In genomic region chr6:56843229-56843628, GRCm38 (mm10) we compare ENCODE assay signal across 15 mouse cellular contexts.
"Had no signal": no experiment of that assay in that cellular context is flagged by ENCODE, and none has a peak within 500 bp of the region (broad histone marks: within the 10 kb centered on the region; RNA-seq: fewer than 3 reads in every experiment).

No protein-coding gene starts in this region.

- H3K36me3 ChIP-seq: neural tube, embryonic 15.5 days had no signal

- H3K27me3 ChIP-seq: neural tube, embryonic 15.5 days; stomach, embryonic 15.5 days had no signal

- H3K4me1 ChIP-seq: neural tube, embryonic 15.5 days; stomach, embryonic 15.5 days had no signal

- H3K4me3 ChIP-seq: neural tube, embryonic 15.5 days; stomach, embryonic 15.5 days had no signal

- H3K27ac ChIP-seq: neural tube, embryonic 15.5 days; stomach, embryonic 15.5 days; stomach, postnatal 0 days had no signal

- H3K4me2 ChIP-seq: neural tube, embryonic 15.5 days; stomach, embryonic 15.5 days had no signal

- DNase-seq: retina, postnatal 1 day; right cerebral cortex, adult 18-20 months; right cerebral cortex, postnatal 14 days; right cerebral cortex, postnatal 25 days; right cerebral cortex, postnatal 4 days; spleen, adult 18-20 months; thymus, adult 18-20 months; thymus, adult 2 months; thymus, postnatal 14 days; thymus, postnatal 25 days; thymus, postnatal 36 days; thymus, postnatal 4 days had no signal

- H3K9ac ChIP-seq: neural tube, embryonic 15.5 days; stomach, embryonic 15.5 days had no signal

- H3K9me3 ChIP-seq: neural tube, embryonic 15.5 days; stomach, embryonic 15.5 days had no signal
